ENCODE assay signal across 26 mouse cellular contexts in the genomic region with DNA sequence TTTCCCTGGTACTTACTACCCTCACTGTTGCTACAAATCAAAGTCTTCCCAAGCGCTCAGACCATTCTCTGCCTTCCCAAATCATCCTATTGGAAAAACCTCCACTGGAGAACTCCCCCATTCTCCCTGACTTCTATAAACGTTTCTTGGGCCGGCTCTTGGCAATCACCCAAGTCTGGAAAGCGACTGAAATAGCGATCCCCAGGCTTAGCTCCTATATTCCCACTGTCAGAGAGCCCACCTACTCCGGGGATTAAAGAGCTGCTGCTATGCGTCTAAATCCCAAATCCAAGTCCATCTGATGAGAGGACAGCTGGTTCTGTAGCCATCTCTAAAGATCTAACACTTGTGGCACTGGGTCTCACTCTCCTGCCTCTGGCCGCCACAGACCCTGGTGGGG. TPM values are rescaled to one million over a fixed set of nuclear protein-coding genes. Genes with fewer than 3 reads are reported as not detected.
DNase-seq lines count a peak whose midpoint lies in the region; ATAC-seq and TF ChIP-seq lines count a peak whose summit lies in the region.
"Had no signal": no experiment of that assay in that cellular context is flagged by ENCODE, and none has a peak within 500 bp of the region (broad histone marks: within the 10 kb centered on the region; RNA-seq: fewer than 3 reads in every experiment).

No protein-coding gene starts in this region.

- H3K27me3 ChIP-seq in forebrain, postnatal 0 days (ENCODE audit: insufficient read depth, low read length): no peaks in the 10 kb centered on the region
- no peaks in the 10 kb centered on the region for H3K27me3 ChIP-seq in forebrain, embryonic 16.5 days (replicated peaks; ENCODE audit: control insufficient read depth, insufficient read depth, low read length)
- no peaks in the 10 kb centered on the region for H3K27me3 ChIP-seq in limb, embryonic 14.5 days (ENCODE audit: control insufficient read depth, insufficient read depth, low read length)
- H3K27me3 ChIP-seq in limb, embryonic 10.5 days (ENCODE audit: low read depth, poor library complexity, severe bottlenecking): no peaks in the 10 kb centered on the region
- H3K27me3 ChIP-seq: embryonic facial prominence, embryonic 13.5 days; forebrain, embryonic 13.5 days had no signal

- H3K9me3 ChIP-seq in forebrain, postnatal 0 days (ENCODE audit: low read length): no peaks in the 10 kb centered on the region
- no peaks in the 10 kb centered on the region for H3K9me3 ChIP-seq in forebrain, embryonic 16.5 days (ENCODE audit: control insufficient read depth, low read length)
- H3K9me3 ChIP-seq in limb, embryonic 14.5 days (ENCODE audit: control insufficient read depth, low read length): no peaks in the 10 kb centered on the region
- H3K9me3 ChIP-seq in limb, embryonic 10.5 days (replicated peaks): no peaks in the 10 kb centered on the region
- H3K9me3 ChIP-seq: embryonic facial prominence, embryonic 13.5 days; forebrain, embryonic 13.5 days; limb, embryonic 13.5 days; liver, embryonic 12.5 days had no signal

- DNase-seq in forebrain, postnatal 0 days: peak; percentile 42
- peak; percentile 34 for DNase-seq in limb, embryonic 14.5 days (ENCODE audit: low spot score)
- no peak for DNase-seq in limb, embryonic 10.5 days (ENCODE audit: low spot score)
- DNase-seq in retina, postnatal 1 day: peak; percentile 50
- DNase-seq in retina, embryonic 14.5 days (ENCODE audit: low spot score): no peak
- DNase-seq in frontal cortex, postnatal 10 days (ENCODE audit: low spot score in 2 of 2): no peak
- DNase-seq: adrenal gland, postnatal 14 days; cerebellum, adult 11-12 months; cerebellum, adult 9-11 months; embryo, embryonic 11 days; gastrocnemius, postnatal 10 days; heart, postnatal 14 days; liver, postnatal 0 days; thymus, postnatal 4 days had no signal

- ATAC-seq in forebrain, postnatal 0 days: no peak
- no peak for ATAC-seq in forebrain, embryonic 16.5 days
- ATAC-seq in limb, embryonic 14.5 days (ENCODE audit: low FRiP score, low read depth): no peak
- ATAC-seq: CD4-positive, CD25-positive, alpha-beta regulatory T cell, adult 4 months; forebrain, embryonic 13.5 days; hindbrain, embryonic 16.5 days; liver, embryonic 12.5 days; liver, postnatal 0 days; lung, postnatal 0 days had no signal

- TF ChIP-seq POLR2A in limb, embryonic 14.5 days (IDR thresholded peaks at IDR 0.05; ENCODE audit: borderline replicate concordance, extremely low read depth, insufficient read depth, insufficient read length): no peak

- no peak overlapping the region for H3K27ac ChIP-seq in forebrain, postnatal 0 days (ENCODE audit: low read depth, low read length)
- H3K27ac ChIP-seq in forebrain, embryonic 16.5 days (ENCODE audit: low read length): no peak overlapping the region
- H3K27ac ChIP-seq in limb, embryonic 14.5 days (replicated peaks; ENCODE audit: low read depth, low read length): no peak overlapping the region
- no peak overlapping the region for H3K27ac ChIP-seq in limb, embryonic 10.5 days
- H3K27ac ChIP-seq: embryonic facial prominence, embryonic 13.5 days; forebrain, embryonic 13.5 days; kidney, postnatal 0 days; left cerebral cortex, adult 2 months; limb, embryonic 13.5 days; liver, embryonic 12.5 days had no signal

- H3K4me1 ChIP-seq in forebrain, postnatal 0 days (ENCODE audit: insufficient read depth): peaks cover 4% of the 10 kb centered on the region; the same call in 1 of the 2 replicates
- peaks cover 45% of the 10 kb centered on the region for H3K4me1 ChIP-seq in forebrain, embryonic 16.5 days (replicated peaks; ENCODE audit: control insufficient read depth, insufficient read depth, low read length)
- peaks cover 18% of the 10 kb centered on the region for H3K4me1 ChIP-seq in limb, embryonic 14.5 days (ENCODE audit: control insufficient read depth, insufficient read depth, low read length)
- H3K4me1 ChIP-seq in limb, embryonic 10.5 days: peaks cover 8% of the 10 kb centered on the region; the same call in 1 of the 2 replicates
- H3K4me1 ChIP-seq: liver, embryonic 12.5 days had no signal

- no peak overlapping the region for H3K4me2 ChIP-seq in forebrain, postnatal 0 days (ENCODE audit: low read depth)
- H3K4me2 ChIP-seq in forebrain, embryonic 16.5 days (ENCODE audit: low read length): no peak overlapping the region
- H3K4me2 ChIP-seq in limb, embryonic 14.5 days (replicated peaks; ENCODE audit: low read depth, low read length, severe bottlenecking): no peak overlapping the region
- H3K4me2 ChIP-seq: embryonic facial prominence, embryonic 13.5 days; forebrain, embryonic 13.5 days; limb, embryonic 13.5 days; liver, embryonic 12.5 days; midbrain, embryonic 11.5 days had no signal

- H3K36me3 ChIP-seq in forebrain, postnatal 0 days (ENCODE audit: insufficient read depth): peaks cover 6% of the 10 kb centered on the region; the same call in 1 of the 2 replicates
- H3K36me3 ChIP-seq in forebrain, embryonic 16.5 days (ENCODE audit: control insufficient read depth, insufficient read depth): peaks cover 2% of the 10 kb centered on the region; the same call in 1 of the 2 replicates
- H3K36me3 ChIP-seq in limb, embryonic 14.5 days (ENCODE audit: control insufficient read depth, insufficient read depth, low read length): no peaks in the 10 kb centered on the region
- no peaks in the 10 kb centered on the region for H3K36me3 ChIP-seq in limb, embryonic 10.5 days
- H3K36me3 ChIP-seq: embryonic facial prominence, embryonic 13.5 days; limb, embryonic 13.5 days; liver, embryonic 12.5 days had no signal

- no peak overlapping the region for H3K9ac ChIP-seq in forebrain, postnatal 0 days
- no peak overlapping the region for H3K9ac ChIP-seq in forebrain, embryonic 16.5 days (replicated peaks; ENCODE audit: low read depth, low read length)
- no peak overlapping the region for H3K9ac ChIP-seq in limb, embryonic 14.5 days (ENCODE audit: low read depth, low read length, severe bottlenecking)
- H3K9ac ChIP-seq: embryonic facial prominence, embryonic 13.5 days; forebrain, embryonic 13.5 days; limb, embryonic 13.5 days; liver, embryonic 12.5 days; liver, postnatal 0 days had no signal

- H3K4me3 ChIP-seq in forebrain, postnatal 0 days (ENCODE audit: low read depth, low read length): no peak overlapping the region
- H3K4me3 ChIP-seq in forebrain, embryonic 16.5 days (replicated peaks; ENCODE audit: low read length): no peak overlapping the region
- H3K4me3 ChIP-seq in limb, embryonic 14.5 days (replicated peaks; ENCODE audit: low read length): no peak overlapping the region
- no peak overlapping the region for H3K4me3 ChIP-seq in limb, embryonic 10.5 days
- H3K4me3 ChIP-seq: embryonic facial prominence, embryonic 13.5 days; erythroblast, embryonic 14.5 days; forebrain, embryonic 13.5 days; left cerebral cortex, adult 2 months; limb, embryonic 13.5 days; liver, embryonic 12.5 days had no signal

- TF ChIP-seq CTCF in forebrain, postnatal 0 days (IDR thresholded peaks at IDR 0.05; ENCODE audit: low read depth): no peak

- WGBS in forebrain, postnatal 0 days: 34% methylated on average over 8 of the region's 8 CpGs
- WGBS in forebrain, embryonic 16.5 days: 31% methylated on average over 8 of the region's 8 CpGs
- 36% methylated on average over 8 of the region's 8 CpGs for WGBS in limb, embryonic 14.5 days
- 82% methylated on average over 8 of the region's 8 CpGs for WGBS in limb, embryonic 10.5 days

RNA-seq across cellular contexts. Expression of a gene that starts 58.9 kb away (rescaled TPM):
- total RNA-seq in forebrain, postnatal 0 days (2014; rRNA removed): 186 and 218 TPM in 2 replicates
- polyA plus RNA-seq in forebrain, postnatal 0 days (2015; fragmentation: Nextera tagmentation; extraction: Ambion mirVana): 75.9 and 127 TPM in 2 replicates
- 195 and 201 TPM in 2 replicates for polyA plus RNA-seq in forebrain, embryonic 16.5 days (2015; fragmentation: Nextera tagmentation; extraction: Ambion mirVana)
- polyA plus RNA-seq in limb, embryonic 14.5 days (2012; rRNA removed): 17.4 and 20.5 TPM in 2 replicates
- 28.1 and 30.6 TPM in 2 replicates for polyA plus RNA-seq in limb, embryonic 14.5 days (2014; fragmentation: Nextera tagmentation; extraction: Ambion mirVana)
- polyA plus RNA-seq in limb, embryonic 10.5 days (2016; fragmentation: Nextera tagmentation; extraction: Ambion mirVana): 11.3 and 13.5 TPM in 2 replicates

Comparison
In these comparisons a context has a peak if more than half of its experiments do, and no peak if none do; other contexts are left out.
1. DNase-seq: peak in forebrain, postnatal 0 days (single experiment), limb, embryonic 14.5 days (single experiment) and retina, postnatal 1 day (single experiment); none in limb, embryonic 10.5 days (single experiment), retina, embryonic 14.5 days (single experiment) and frontal cortex, postnatal 10 days (0 of 2).